Mouse (Mus musculus): ENCODE results near the gene Hoxa10. TPM values are rescaled to one million over a fixed set of nuclear protein-coding genes. Genes with fewer than 3 reads are reported as not detected.

The Hoxa10 gene
- total RNA-seq, 2 experiments from 2014 or later = not detected

DNA sequence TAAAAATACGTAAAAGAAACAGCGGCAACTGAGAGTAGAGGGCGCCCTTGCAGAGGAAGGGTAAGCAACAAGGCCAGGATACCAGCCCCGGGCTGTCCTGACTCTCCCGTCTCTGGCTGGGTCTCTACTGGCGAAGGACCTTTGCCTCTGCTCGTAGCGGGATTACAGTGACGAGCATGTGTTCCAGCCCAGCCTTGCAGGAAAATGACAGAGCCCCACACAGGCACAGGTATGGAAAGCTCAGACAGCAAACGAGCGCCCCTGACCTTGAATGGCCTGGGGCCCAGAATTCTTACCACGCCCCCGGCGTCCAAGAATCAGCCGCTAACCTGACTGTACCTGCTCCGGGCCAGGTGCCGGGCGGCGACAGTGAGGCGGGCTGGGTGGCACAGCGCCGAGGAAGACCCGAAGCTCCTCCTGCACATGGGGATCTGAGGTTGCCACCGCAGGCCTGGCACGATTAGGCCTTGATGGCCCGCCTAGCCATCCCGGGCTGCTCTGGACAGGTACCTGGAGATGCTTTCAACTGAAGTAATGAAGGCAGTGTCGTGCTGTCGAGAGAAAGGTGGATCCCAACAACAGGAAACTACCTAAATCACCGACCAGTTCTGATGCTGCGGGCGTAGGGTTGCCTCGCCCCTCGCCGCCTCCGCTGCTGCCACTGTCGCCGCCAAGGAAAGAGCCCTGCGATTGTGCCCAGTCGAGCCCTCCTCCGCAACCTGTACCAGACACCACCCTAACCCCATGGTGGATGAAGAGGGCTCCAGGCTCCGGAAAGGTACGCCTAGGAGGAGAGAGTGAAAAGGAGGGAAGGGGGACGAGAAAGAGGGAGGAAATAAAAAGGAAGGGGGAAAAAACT, 10.9 kb downstream of the Hoxa10 start:
- no peak for DNase-seq

GRCm38 (mm10) chr6:52228475-52229465, 11.9 kb downstream of the Hoxa10 start:
- no peak for DNase-seq

DNA sequence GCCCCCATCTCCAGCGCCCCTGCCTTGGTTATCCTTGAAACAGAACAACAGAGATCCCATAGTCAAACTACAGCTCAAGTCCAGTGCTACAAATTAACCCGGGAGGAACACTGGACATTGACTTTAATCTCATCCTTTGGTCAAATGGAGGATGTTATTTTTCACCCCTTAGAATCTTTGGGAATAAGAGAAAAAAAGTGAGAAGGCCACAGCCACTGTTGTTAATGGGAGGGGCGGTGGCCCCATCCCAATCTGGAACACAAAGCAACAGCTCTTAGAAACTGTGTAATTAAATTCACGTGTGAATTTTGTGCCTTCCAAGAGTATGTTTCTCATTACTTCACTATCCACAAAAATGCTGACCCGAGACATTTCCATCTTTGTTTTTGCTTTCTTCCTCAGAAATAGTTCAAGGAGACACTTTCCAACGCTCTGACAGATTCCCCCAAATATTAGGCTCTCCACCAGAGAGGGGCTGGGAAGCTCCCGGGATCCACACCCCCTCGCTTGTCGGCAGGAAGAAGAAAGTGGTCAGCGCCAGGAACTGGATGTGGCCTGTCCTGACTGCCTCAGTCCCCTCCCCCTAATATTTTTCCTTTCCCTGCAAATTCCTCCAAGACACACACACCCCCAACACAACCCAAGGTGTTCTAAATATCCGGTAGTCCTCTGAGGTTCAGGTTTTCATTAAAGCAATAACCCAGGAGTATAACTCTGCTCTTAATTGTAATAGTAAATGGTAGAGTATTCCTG, 13.0 kb downstream of the Hoxa10 start:
- no peak for DNase-seq

- DNase-seq = no peak
These were observed 13.9 kb downstream of the Hoxa10 start for GRCm38 (mm10) chr6:52226569-52227257.

GRCm38 (mm10) chr6:52225612-52226568, 14.8 kb downstream of the Hoxa10 start:
- no peak for DNase-seq

DNA sequence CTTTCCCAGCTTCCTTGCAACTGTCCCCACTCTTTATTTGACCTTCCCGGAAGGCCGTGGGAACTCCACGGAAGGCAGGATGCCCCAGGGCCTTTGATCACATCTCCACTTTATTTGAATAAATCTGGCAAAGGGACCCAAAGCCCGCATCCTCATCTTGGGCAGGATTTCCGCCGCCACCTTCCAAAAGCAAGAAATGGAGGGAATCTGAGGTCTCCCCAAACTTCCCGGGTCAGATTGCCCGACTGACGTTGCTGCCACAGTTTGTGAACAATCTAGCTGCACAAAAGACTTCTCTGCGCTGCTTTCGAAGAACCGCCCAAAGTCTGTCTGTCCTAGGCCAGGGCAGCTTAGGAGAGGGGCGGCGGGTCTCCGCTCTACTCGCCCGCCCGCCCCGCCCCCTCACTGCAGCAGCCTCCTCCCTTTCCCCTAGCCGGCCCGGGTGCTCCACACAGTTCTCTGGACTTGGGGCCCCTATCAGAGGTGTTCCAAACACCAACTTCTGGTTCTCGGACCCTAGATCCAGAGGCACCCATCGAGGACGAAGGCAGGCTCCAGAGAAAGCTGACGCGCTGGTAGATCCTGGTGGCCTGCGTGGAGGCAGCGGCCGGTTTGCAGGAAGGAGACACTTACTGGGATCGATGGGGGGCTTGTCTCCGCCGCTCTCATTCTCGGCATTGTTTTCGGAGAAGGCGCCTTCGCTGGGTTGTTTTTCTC, 15.6 kb downstream of the Hoxa10 start:
- DNase-seq = no peak

DNA sequence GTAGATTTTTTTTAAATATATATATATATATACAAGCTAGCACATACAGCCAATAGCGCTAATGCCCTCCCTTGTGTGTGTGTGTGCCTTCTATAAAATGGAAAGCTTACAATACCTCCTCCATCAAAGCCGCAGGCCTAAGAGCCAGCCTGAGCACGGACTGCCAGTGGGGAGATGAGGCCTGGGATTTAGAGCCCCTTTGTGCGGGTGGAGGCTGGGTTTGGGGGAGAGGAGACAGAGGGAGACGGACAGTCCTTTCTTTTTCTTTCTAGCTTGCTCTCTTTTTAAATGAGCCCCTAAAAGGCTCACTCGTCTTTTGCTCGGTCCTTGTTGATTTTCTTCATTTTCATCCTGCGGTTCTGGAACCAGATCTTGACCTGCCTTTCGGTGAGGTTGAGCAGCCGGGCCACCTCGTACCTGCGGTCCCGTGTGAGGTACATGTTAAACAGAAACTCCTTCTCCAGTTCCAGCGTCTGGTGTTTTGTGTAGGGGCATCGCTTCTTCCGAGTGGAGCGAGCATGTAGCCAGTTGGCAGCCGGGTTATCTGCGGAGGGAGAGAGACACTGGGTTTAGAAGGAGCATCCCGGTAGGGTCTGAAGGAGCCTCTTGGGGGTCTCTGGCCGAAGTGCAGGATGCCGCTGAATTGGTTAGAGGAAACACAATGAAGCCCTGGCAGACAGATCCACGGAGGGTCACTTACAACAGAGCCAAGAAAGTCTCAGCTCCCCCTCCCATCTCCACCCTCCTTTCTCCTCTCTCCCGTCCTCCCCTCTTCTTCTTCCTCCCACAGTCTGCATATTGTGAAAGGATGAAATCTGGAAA, 16.5 kb downstream of the Hoxa10 start:
- no peak for DNase-seq

- no peak for DNase-seq
These were observed 17.9 kb downstream of the Hoxa10 start for GRCm38 (mm10) chr6:52222729-52223128.

DNA sequence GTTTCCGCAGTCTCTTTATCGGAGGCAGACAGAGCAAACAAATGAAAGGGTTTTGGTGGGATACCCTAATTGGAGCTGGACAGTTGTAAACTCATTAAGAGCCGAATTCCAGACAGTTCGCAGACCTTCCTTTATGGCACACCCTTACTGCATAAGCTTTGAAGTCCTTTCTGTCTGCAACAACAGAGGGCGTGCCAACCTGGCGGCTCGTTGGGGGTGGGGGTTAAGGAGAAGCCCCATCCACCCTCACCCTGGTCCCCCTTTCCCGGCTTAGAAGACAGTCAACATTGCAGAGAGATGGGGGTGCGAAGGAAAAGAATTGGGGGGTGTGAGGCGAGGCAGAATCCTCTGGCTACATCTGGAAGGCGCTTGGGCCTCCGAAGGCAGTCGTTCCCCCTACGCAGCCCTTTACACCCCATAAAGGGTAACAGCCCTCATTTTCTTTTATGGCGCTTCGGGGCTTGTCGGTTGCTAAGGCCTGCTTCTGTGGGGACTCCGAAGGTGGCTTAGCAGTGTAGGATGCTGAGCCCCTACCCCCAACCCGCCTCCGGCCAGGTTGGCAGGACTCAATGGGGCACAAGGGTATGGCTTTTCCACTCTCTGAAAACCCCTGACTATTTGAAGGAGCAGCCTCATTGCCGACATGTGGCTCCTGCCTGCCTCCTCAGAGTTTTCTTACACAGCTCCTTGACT, 18.5 kb downstream of the Hoxa10 start:
- no peak for DNase-seq

- DNase-seq = peak; percentile 91
These were observed 19.2 kb downstream of the Hoxa10 start, which contains the start of gene Hoxa7 for GRCm38 (mm10) chr6:52221337-52221992. Gene Hoxa7 (minus strand): TSS chr6:52221854.

DNA sequence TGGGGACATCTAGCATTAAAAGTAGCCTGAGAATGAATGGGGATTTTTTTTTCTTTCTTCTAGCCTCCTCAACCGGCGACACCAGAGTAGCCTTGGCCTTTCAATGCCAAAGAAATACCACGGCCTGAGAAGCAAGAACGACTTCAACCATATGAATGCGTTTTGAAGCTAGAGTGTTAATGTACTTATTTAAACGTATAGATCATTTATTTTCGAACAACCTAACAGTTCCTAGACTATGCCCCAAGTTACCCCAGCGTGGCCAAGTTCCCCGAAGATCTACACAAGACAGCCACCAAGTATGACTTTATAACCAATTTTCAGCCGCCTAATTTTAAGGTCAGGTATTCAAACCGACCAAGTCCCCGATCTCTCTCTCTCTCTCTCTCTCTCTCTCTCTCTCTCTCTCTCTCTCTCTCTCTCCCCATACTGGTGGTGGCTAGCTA, 19.8 kb downstream of the Hoxa10 start:
- no peak for DNase-seq

GRCm38 (mm10) chr6:52220003-52220864, 20.4 kb downstream of the Hoxa10 start:
- DNase-seq = no peak

GRCm38 (mm10) chr6:52219234-52219942, 21.3 kb downstream of the Hoxa10 start:
- DNase-seq = no peak

- DNase-seq = no peak
These were observed 21.9 kb downstream of the Hoxa10 start for GRCm38 (mm10) chr6:52218643-52219215.

- no peak for DNase-seq
These were observed 22.6 kb downstream of the Hoxa10 start for GRCm38 (mm10) chr6:52217895-52218642.

Data from heart, postnatal 4 days (tissue).